In the genomic region with DNA sequence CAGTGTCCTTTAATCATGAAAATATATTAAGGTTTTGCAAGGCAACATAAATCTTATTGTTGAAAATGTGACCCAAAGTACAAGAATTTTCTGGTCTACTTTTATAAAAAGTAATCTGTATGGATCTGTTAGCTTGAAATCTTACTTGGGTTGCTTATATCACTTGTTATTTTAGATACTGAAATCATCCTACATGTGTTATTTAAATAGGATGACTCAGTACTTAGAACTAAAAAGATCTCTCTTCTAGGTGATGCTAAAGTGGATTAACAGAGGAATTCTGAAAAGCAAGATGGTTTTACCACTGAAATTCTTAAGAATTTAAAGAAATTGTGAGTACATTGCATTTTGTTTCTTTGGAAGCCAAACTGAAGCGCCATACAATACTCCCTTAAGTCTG, we compare ENCODE assay signal across 29 mouse cellular contexts.
"Had no signal": no experiment of that assay in that cellular context is flagged by ENCODE, and none has a peak within 500 bp of the region (broad histone marks: within the 10 kb centered on the region; RNA-seq: fewer than 3 reads in every experiment).

No protein-coding gene starts in this region.

- DNase-seq: left cerebral cortex, postnatal 4 days; liver; liver, embryonic 13.5 days; liver, postnatal 0 days; lung, adult 18-20 months; lung, adult 2 months; lung, embryonic 14.5 days; lung, postnatal 10 days; lung, postnatal 14 days; lung, postnatal 36 days; lung, postnatal 4 days; midbrain, embryonic 14.5 days had no signal

- H3K4me1 ChIP-seq: limb, embryonic 10.5 days; limb, embryonic 12.5 days; limb, embryonic 13.5 days; limb, embryonic 15.5 days; liver, embryonic 12.5 days; liver, embryonic 13.5 days; liver, embryonic 15.5 days; lung, embryonic 15.5 days; megakaryocyte, embryonic 14.5 days; midbrain, embryonic 10.5 days; midbrain, embryonic 12.5 days; midbrain, embryonic 13.5 days; midbrain, embryonic 15.5 days had no signal

- H3K27me3 ChIP-seq: limb, embryonic 12.5 days; limb, embryonic 13.5 days; limb, embryonic 15.5 days; liver, embryonic 12.5 days; liver, embryonic 13.5 days; liver, embryonic 15.5 days; lung, embryonic 15.5 days; megakaryocyte, embryonic 14.5 days; midbrain, embryonic 12.5 days; midbrain, embryonic 13.5 days; midbrain, embryonic 15.5 days had no signal

- H3K27ac ChIP-seq: limb, embryonic 10.5 days; limb, embryonic 12.5 days; limb, embryonic 13.5 days; limb, embryonic 15.5 days; liver, embryonic 12.5 days; liver, embryonic 13.5 days; liver, embryonic 14.5 days; liver, embryonic 15.5 days; lung, embryonic 15.5 days; macrophage; midbrain, embryonic 10.5 days; midbrain, embryonic 12.5 days; midbrain, embryonic 13.5 days; midbrain, embryonic 15.5 days had no signal

- ATAC-seq: liver, embryonic 12.5 days; liver, postnatal 0 days; lung, postnatal 0 days; midbrain, embryonic 13.5 days; midbrain, embryonic 15.5 days; midbrain, embryonic 16.5 days had no signal

- H3K36me3 ChIP-seq: limb, embryonic 10.5 days; limb, embryonic 12.5 days; limb, embryonic 13.5 days; limb, embryonic 15.5 days; liver, embryonic 12.5 days; liver, embryonic 13.5 days; liver, embryonic 15.5 days; lung, embryonic 15.5 days; midbrain, embryonic 10.5 days; midbrain, embryonic 12.5 days; midbrain, embryonic 13.5 days; midbrain, embryonic 15.5 days had no signal

- H3K4me3 ChIP-seq: limb, embryonic 10.5 days; limb, embryonic 12.5 days; limb, embryonic 13.5 days; limb, embryonic 15.5 days; liver, embryonic 12.5 days; liver, embryonic 13.5 days; liver, embryonic 15.5 days; lung, embryonic 15.5 days; megakaryocyte, embryonic 14.5 days; midbrain, embryonic 10.5 days; midbrain, embryonic 12.5 days; midbrain, embryonic 13.5 days; midbrain, embryonic 15.5 days; myocyte had no signal
